Mouse (Mus musculus) layer of hippocampus, postnatal 14 days (tissue): ENCODE data around the gene D630039A03Rik. TPM values are rescaled to one million over a fixed set of nuclear protein-coding genes. Genes with fewer than 3 reads are reported as not detected.

Source experiments
- DNase-seq, 2 experiments: peaks; one replicate each; pipeline ENCODE4 v3.0.0; 2021 to 2022; ENCODE audit warnings: low spot score in 2 of 2, mixed read lengths in 1 of 2
- total RNA-seq, 2 experiments: library from RNA; stranded (reverse); gene quantifications; 2 replicates each; pipeline ENCODE4 v1.2.3; 2021

The D630039A03Rik gene
- total RNA-seq, 2 experiments from 2014 or later, result 0.26 to 0.48 TPM

DNA sequence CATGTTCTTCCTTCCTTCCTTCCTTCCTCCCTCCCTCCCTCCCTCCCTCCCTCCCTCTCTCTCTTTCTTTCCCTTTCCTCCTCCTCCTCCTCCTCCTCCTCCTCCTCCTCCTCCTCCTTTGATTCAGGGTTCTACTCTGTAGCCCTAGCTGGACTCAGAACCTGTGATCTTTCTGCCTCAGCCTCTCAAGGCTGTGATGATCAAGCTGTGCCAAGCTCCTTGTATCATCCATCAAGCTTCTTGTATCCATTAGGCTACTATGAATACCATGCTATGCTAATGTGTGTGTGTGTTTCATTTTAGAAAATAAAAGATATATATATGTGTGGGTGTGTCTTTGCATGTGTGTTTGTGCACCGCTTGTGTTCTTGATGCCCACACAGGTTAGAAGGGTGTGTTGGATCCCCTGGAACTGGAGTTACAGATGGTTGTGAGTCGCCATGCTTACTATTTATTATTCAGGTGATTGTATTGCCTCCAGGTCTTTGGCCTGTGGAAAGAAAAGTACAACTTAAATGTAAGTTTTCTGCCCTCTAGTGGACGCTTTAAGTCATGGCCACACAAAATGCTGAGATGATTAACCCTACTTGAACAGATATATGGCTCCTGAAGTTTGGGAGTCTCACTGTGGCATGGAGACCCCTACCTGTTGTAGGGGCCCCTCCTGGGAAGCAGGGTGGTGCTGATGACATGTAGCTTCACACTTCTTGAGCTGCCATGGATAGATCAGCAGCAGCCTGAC is 11.5 kb upstream of the D630039A03Rik start:
- peak in 1 of 2 experiments; percentile 32 for DNase-seq

DNA sequence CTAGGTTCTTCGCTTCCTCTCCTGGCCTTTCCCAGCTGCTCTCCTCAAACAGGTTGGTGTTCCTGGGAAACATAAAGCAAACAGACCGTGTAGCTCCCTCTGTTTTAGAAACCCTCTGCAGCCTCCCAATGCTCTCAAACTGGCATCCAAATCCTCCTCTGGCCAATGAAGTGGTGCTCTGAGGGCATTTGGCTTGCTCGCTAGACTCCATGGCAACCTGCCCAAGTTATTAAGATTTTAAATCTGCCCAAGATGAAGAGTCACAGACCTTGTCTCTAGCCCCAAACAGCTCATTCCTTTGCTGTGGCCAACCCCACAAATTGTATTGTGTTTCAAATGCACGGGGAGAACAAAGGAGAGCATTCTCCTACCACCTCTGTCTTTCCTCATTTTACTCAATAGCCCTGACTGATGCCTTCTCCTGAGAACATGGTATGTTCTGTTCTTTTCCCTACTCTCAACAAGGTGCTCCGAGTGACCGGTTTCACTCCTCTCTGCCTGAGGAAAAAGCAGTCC is 8.5 kb upstream of the D630039A03Rik start:
- DNase-seq, result no peak

DNA sequence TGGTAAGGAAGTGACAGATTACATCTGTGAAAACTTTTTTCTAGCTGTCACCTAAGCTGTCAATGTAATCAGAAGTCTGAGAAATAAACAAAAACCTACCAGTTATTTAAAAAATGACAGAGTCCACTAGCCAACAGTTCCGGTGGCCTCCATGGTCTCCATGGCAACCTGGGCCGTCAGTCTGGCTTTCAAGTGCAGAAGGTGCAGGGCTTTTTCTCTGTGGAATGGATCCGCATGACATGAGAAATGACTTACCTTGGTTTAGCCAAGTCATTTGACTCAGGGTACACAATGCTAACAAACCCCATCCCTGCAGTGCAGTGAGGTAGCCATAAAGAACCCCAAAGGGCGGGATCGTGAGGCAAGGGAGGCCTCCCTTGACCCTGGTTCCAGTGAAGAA is 6.1 kb upstream of the D630039A03Rik start:
- DNase-seq, result no peak

DNA sequence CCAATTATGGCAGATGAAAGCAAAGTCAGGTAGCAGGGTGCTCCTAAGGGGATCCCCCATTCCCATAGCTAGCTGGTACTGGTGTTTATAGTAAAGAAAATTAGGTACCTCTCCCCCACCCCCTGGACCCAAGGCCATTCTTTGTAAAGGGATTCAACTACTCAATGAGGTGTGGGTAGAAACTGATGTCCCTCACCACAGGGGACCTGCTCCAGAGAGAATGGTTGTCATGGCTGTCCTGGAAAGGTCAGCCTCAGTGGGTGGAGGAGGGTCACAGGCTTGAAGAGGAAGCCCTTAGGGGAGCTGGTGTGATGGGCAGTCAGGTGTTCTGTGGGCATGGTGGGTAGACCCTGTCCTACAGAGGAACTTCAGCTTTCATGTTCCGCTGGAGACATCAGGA is 4.4 kb upstream of the D630039A03Rik start:
- DNase-seq, result no peak

DNA sequence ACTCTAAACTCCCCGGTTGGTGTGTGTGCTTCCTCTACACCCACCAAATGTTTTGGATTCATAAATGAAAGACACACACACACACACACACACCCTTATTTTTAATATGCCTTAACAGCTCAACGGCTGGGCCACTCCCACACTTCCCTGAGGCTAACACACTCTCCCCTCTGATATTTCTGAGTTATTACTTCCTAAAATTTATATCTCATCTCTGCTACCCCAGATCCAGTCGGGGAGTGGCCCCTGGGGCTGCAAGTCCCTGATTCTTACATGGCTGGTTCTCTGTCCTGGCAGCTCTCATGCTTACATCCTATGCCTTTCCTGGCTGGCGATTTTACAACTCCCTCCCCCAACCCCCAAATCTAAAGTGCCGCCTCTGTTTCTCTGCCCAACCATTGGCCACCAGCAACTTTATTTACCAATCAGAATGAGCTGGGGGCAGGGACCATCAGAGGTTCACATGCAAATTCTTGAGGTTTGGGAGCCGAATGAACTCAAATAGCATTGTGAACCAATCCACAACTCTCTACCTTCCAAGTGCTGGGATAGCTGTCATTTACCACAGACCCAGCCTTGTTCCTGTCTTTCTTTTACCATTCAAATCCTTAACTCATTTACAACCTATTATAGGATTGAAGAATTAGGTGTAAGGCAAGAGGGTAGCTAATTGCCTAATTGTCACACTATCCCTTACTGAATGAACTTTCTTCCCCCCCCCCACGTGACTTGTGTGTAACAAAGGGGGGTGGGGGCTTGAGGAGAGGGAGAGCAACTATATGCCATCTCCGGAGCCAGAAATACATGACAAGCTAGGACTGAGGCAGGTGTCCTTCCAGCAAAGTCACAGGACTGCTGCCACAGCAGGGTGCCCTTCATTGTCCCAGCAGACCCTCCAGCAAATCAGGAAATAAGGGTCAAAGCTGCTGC is 3.7 kb upstream of the D630039A03Rik start:
- no peak for DNase-seq

DNA sequence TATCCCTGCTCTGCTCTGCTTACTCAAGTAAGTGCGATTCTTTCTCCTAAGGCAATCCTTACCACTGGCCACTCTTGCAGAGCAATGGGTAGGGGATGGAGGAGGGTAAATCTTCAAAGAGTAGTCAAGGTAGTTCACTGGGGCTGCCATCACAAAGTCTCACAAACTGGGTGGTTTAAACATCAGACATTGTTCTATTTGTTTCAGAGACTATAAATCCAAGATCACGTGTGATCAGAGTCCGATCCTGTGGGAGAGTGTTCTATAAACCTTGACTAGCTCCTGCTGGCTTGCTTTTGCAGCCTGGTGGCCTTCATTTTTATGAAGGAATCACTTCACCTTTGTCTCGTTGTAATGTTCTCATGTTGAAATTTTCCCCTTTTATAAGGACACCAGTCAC is 614 bp upstream of the D630039A03Rik start:
- DNase-seq, result no peak

DNA sequence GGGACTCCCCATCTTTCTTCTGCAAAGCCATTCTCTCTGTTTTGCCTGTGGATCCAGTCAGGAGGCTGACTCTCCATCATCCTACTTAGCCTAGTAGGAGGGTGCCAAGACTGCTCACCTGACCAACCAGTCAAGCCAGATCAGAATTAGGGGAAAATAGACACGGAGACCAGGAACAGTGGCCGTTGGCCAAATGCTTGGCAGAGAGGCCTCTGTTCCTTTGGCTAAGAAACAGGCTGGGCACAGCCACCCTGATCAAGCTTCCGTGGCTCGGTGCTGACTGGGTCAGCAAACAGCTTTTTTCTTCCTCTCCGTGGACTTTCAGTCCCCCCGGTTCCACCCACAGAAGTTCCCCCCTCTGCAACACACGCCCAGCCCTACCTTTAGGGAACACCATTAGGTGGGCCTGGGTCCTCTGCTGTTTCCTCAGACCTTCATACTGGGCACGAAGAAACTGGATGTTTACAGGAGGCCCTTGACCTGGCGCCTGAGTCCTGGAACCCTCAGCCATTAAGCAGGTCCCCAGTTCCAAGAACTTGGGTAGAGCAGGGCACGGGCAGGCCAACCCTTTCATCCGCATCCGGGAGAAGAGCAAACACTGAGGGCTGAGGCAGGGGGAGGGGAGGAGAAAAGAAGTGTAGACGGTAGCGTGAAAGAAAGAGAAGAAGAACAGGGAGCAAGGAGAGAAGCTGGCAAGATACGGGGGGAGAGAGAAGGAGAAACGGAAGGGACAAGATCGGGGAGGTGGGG is 706 bp downstream of the D630039A03Rik start:
- DNase-seq, result peak; percentile 27 to 50

DNA sequence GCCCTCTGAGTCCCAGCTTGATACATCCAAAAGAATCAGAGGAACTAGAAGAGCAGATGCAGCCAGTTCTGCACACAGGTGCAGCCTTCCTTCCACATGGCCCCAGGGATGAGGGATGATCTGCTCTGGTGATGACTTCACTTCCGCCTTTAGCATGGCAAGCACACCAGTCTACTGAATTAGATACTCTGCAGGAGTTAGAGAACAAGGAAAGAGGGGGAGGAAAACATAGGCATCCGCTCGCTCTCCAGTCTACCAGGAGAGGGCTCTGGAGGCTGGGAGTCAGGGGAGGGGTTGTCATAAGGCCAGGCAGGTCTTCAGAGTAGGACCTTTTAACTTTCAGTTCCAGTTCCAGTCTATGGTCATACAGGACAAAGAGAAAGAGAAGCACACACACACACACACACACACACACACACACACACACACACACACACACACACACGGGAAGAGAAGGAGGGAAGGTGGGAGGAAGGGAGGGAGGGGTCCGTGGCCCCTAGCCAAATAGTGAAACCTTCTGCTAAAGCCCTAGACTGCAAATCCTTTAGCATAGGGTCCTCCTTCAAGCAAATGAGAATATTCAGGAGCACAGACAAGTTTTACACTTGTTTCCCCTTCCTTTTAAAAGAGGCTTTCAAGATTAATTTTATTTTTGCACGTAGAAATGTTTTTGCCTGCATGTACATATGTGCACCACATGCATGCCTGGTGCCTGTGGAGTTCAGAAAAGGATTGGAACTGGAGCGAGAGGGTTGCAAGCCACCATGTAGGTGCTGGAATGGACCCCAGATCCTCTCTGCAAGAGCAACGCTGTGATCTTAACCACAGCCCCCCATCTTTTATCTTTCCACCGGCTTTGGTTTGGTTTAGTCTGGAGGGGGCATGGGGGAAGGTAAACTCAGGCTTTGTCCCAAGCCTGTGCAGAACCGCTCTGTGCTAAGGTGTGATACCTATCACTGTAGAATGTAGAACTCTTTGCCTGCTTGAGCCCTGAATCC is 1.6 kb downstream of the D630039A03Rik start:
- no peak for DNase-seq

DNA sequence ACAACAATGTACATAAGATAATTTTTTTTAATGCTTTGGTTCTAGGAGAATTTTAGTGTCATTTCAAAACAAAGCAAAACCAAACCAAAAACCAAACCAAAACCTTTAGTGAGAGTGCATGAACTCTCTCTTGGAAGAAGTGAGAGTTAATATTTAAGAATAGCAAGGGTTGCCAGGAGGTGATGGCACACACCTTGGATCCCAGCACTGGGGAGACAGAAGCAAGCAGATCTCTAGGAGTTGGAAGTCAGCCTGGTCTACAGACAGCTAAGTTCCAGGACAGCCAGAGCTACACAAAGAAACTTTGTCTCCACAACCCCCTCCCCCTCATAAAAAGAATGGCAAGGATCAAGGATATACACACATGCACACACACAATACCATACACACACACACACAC is 3.1 kb downstream of the D630039A03Rik start:
- no peak for DNase-seq

DNA sequence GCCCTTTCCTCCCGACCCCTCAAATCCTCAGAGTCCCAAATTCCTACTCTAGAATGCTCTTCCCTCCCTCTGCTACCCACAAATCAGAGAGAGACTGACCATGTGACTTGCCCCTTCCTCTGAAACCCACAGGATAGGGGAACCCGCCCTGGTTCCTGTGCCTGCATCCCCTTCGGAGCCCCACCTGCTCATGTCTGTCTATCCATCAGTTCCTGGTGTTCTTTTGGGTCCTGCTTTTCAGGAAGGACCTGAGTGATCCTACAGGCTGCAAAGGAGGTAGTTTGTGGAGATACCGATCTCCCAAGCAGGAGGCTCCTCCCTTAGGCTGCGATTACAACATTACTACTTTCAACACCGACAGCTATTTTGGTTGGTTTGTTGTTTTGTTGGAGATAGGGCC is 7.2 kb downstream of the D630039A03Rik start:
- no peak for DNase-seq

DNA sequence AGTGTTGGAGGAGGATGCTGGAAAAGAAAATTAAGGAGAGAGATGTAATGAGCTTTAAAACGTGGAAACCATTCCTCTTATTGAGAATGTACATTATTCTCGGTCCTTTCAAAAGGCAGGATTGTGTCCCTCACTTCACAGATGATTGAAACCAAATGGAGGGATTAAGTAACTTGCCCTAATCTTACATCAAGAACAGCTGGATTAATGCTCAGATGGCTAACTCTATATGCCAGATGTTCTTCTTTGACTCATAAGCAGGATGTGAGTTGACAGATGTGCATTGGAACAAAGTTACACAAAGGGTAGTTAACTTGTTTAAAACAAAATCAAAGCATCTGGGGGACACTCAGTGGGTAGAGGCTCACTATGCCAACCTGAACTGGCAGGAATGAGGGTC is 9.4 kb downstream of the D630039A03Rik start:
- no peak for DNase-seq

DNA sequence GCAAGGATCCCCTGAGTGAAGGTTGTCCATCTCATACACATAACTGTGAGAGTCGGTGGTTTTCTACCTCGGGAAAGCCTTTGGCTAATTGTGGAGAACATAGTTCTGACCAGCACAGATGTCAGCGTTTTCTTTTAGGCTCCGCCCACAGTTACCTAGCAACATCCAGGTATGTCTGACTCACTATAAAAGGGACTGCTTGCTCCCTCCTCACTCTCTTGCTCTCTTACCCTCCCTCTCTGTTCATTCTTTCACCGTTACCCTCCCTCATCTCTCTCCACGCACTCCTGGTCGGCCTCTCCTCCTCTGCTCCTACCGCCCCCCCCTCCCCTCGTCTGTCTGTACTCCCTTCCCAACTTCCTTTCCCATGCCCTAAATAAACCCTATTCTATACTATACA is 11.5 kb downstream of the D630039A03Rik start:
- no peak for DNase-seq

DNA sequence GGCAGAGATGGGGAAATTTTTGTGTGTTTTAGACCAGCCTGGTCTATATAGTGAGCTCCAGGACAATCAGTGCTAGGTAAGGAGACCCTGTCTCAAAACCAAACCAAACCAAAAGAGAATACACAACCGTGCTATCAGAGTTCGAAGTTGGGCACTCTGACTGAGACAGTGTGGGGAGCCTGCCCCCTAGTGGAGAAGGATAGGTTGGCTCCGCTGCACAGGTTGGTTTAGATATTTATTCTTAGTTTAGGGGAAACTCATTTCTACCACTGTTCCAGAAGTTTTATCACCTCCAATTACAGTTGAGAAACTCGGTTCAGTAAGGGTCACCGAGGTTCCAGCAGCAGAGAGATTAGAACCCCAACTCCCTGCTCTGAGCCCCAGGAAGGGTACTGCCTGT is 11.9 kb downstream of the D630039A03Rik start:
- peak; percentile 46 to 55 for DNase-seq

DNA sequence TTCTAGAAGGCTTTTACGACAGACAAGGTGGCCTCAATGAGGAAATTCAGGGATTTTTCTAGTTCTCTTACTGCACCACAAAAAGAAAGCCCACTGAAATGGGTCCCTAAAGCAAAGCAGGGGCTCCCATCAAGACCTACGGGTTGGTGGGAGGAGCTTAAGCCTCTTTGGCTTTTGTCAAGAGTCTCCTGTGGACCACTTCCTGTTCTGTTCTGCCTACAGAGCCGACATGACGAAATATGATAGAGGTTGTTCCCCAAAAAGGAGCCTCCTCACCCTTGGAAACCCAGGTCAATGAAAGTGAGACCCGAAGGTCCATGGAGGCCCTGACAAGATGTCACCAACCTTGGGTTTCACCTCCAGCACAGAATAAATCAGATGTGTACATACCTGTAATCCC is 13.5 kb downstream of the D630039A03Rik start:
- no peak for DNase-seq

DNA sequence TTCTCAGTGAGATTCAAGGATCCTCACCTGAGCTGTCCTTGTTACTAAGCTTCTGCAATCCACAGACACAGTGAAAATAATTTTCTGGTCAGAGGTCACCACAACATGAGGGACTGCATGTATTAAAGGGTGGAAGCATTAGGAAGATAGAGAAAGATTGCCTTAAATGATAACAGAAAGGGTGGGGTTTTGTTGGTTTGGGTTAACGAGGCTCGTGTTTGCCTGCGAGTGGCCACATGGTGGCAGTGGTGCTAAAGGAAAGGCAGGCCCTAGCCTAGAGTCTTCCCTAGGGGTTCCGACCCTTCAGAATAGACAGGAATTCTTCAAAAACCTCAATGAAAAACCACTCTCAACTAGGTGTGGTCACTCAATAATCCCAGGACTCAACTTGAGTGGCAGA is 14.9 kb downstream of the D630039A03Rik start:
- peak; percentile 36 to 52 for DNase-seq

DNA sequence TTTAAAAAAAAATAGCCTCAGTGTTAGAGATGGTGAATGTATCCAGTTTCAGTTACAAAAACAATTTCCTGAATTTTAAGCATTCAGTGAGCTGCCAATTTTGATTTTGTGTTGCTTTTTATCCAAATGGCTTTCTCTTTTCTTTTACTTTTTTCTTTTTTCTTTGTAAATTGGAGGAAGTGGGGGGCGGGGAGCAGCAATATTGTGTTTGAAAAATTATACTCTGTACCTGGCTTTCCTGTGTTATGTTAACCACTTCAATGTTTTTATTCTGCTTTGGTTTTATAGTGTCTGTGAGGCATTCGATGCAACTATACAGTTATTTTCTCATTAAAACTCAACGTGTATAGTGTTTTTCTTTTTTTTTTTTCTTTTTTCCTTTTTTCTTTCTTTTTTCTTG is 19.5 kb downstream of the D630039A03Rik start:
- no peak for DNase-seq

DNA sequence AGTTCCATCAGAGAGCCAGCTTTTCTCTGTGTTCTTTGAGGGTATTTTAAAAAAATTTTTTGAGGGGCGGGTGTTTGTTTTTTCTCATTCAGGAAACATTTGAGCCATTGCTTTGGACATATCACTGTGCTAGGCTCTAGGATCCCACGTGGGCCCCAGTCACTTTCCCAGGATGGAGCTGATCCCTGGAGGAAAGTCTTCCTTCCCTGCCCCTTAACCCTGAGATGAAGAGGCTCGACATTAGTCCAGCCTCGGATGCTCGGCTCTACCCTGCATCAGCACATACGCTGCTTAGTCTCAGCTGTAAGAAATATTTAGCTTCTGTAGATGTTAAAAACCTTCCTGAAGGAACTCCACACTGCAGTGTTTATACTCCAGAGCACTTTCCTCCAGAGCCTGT is 20.2 kb downstream of the D630039A03Rik start:
- DNase-seq, result no peak

DNA sequence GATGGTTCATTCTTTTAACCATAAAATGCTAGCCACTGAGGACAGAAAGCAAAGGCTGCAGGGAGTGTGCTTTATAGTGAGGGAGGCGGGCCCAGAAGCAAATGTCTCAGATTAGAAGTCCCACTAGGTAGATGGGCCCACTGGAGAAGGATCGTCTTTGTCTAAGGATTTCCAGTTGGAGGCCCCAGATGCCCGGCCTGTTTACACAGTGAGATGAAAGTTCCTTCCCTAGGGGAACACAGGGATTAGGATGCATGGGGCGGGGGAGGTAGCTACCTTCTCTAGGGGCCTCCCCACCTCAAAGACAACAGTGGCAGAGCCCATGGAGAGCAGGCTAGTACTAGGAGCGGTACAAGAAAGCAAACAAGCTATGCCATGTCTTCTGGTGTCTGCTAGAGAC is 21.0 kb downstream of the D630039A03Rik start:
- no peak for DNase-seq

DNA sequence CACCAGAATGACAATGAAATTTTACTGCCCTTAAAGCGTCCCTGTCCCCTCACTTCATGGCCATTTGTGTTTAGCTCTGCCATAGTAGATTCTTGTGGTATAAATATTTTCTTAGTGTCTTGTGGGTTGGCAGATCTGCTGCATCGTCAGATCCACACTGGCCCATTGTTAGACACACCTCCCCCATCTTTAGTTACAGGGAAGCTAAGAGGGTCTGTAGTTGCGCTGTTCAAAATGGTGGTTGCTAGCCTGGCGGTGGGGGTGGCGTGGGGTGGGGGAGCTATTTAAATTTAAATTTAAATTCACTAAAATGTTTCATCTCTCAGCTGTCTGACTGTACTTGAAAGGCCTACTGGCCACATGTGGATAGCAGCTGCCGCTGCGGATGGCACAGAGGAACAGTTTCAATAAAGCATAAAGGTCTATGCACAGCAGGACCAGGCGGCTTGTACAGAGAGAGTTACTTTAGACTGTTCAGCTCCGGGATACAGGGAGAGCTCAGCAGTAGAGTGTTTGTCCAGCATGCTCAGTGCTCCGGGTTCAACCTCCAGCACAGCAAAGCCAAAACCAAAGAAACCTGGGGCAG is 24.0 kb downstream of the D630039A03Rik start:
- no peak for DNase-seq

DNA sequence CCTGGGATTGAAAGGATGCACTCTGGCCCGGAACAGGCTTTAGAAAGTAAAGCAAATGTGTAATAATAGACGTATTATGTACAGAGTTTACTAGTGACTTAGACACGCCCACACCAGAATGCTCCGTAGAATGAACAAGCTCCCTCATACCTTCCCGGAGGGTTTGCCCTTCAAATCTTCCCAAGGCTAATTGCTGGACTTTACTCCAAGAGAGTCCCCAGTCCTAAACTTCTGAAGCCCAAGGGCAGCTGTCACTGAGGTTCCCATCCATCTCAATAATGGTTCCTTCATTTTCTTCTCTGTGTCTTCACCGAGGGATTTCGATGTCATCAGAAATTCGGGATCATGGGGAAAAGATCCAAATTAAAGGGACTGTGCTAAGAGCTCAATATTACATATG is 26.3 kb downstream of the D630039A03Rik start:
- no peak for DNase-seq
